Mouse (Mus musculus) layer of hippocampus, postnatal 25 days (tissue): Measurements from ENCODE around the gene Atxn2. TPM values are rescaled to one million over a fixed set of nuclear protein-coding genes. Genes with fewer than 3 reads are reported as not detected.

Source experiments
- DNase-seq, 2 experiments: peaks; one replicate each; pipeline ENCODE4 v3.0.0; 2022; ENCODE audit warnings: mixed read lengths in 2 of 2, low spot score in 1 of 2; ENCODE audit errors: extremely low spot score in 1 of 2
- total RNA-seq, 2 experiments: library from RNA; stranded (reverse); gene quantifications; 2 replicates each; pipeline ENCODE4 v1.2.3; 2021

Atxn2 gene
- total RNA-seq, 2 experiments from 2014 or later = 197 to 244 TPM

- DNase-seq = no peak
Measured at GRCm38 (mm10) chr5:121812526-121813243, 101.5 kb downstream of the Atxn2 start.

GRCm38 (mm10) chr5:121813744-121814143, 102.6 kb downstream of the Atxn2 start:
- no peak for DNase-seq

- DNase-seq = peak in 1 of 2 experiments; percentile 53
Measured at GRCm38 (mm10) chr5:121815067-121815466, 103.9 kb downstream of the Atxn2 start.

- no peak for DNase-seq
Measured at GRCm38 (mm10) chr5:121815867-121816380, 104.8 kb downstream of the Atxn2 start.

- DNase-seq = no peak
Measured at GRCm38 (mm10) chr5:121816611-121817010, 105.5 kb downstream of the Atxn2 start.

- DNase-seq = no peak
Measured at GRCm38 (mm10) chr5:121817551-121817950, 106.4 kb downstream of the Atxn2 start.

GRCm38 (mm10) chr5:121818401-121818800, 107.3 kb downstream of the Atxn2 start:
- DNase-seq = no peak

- DNase-seq = no peak
Measured at GRCm38 (mm10) chr5:121818862-121819261, 107.7 kb downstream of the Atxn2 start.

- DNase-seq = no peak
Measured at GRCm38 (mm10) chr5:121819559-121819958, 108.4 kb downstream of the Atxn2 start.

GRCm38 (mm10) chr5:121820161-121820560, 109.0 kb downstream of the Atxn2 start:
- DNase-seq = no peak

- DNase-seq = no peak
Measured at GRCm38 (mm10) chr5:121820657-121821056, 109.5 kb downstream of the Atxn2 start.

GRCm38 (mm10) chr5:121821116-121821515, 110.0 kb downstream of the Atxn2 start:
- DNase-seq = no peak

- no peak for DNase-seq
Measured at GRCm38 (mm10) chr5:121821552-121821951, 110.4 kb downstream of the Atxn2 start.

GRCm38 (mm10) chr5:121822786-121823505, 111.8 kb downstream of the Atxn2 start:
- DNase-seq = no peak

- DNase-seq = no peak
Measured at GRCm38 (mm10) chr5:121823668-121824067, 112.5 kb downstream of the Atxn2 start.

GRCm38 (mm10) chr5:121824121-121824520, 113.0 kb downstream of the Atxn2 start:
- DNase-seq = no peak

GRCm38 (mm10) chr5:121825606-121826005, 114.5 kb downstream of the Atxn2 start:
- DNase-seq = no peak

- DNase-seq = no peak
Measured at GRCm38 (mm10) chr5:121827876-121828275, 116.7 kb downstream of the Atxn2 start.

GRCm38 (mm10) chr5:121828491-121829432, 117.6 kb downstream of the Atxn2 start:
- DNase-seq = no peak

- DNase-seq = no peak
Measured at GRCm38 (mm10) chr5:121831002-121831601, 120.0 kb downstream of the Atxn2 start.
